Mouse (Mus musculus): ENCODE measurements at regions not wholly inside any gene's neighbourhood (a gene's known extent, or its start where the extent isn't known, plus 50 kb on each side); places are given as distances from the start of the nearest gene placed in this dataset.

- no peak for DNase-seq (ENCODE audit: low spot score)
- WGBS, result 86% methylated on average over 9 of the region's 9 CpGs
- Histone ChIP-seq H3K27ac (ENCODE audit: low read depth, low read length) (no peak overlapping the region; the same call in 1 of the 2 replicates), H3K9ac (ENCODE audit: low read depth, low read length) (no peak overlapping the region), H3K4me3 (ENCODE audit: low read depth, low read length) (no peak overlapping the region), H3K4me2 (no peak overlapping the region), H3K9me3 (ENCODE audit: control insufficient read depth, low read length) (no peaks in the 10 kb centered on the region), H3K36me3 (ENCODE audit: control insufficient read depth, insufficient read depth, low read length) (no peaks in the 10 kb centered on the region), H3K27me3 (replicated peaks; ENCODE audit: control insufficient read depth, insufficient read depth, low read length) (no peaks in the 10 kb centered on the region), H3K4me1 (replicated peaks; ENCODE audit: control insufficient read depth, insufficient read depth, low read length) (peaks cover 35% of the 10 kb centered on the region)
- no peak for ATAC-seq (replicated peaks; ENCODE audit: low FRiP score)
These were observed 71.8 kb upstream of the Mrps10 start for GRCm38 (mm10) chr17:47296709-47297450.

- ATAC-seq (replicated peaks; ENCODE audit: low FRiP score) (peak; percentile 52; the same call in 1 of the 2 replicates), DNase-seq (ENCODE audit: low spot score) (no peak)
- 28% methylated on average over 17 of the region's 17 CpGs for WGBS
- peaks cover 35% of the 10 kb centered on the region for H3K4me1 ChIP-seq (replicated peaks; ENCODE audit: control insufficient read depth, insufficient read depth, low read length)
- peak overlapping the region; percentile 48; the same call in 1 of the 2 replicates for H3K9ac ChIP-seq (ENCODE audit: low read depth, low read length)
- H3K4me2 ChIP-seq, result peak overlapping the region; percentile 54
- no peak overlapping the region; the same call in 1 of the 2 replicates for H3K4me3 ChIP-seq (ENCODE audit: low read depth, low read length)
- no peaks in the 10 kb centered on the region for H3K27me3 ChIP-seq (replicated peaks; ENCODE audit: control insufficient read depth, insufficient read depth, low read length)
- H3K9me3 ChIP-seq (ENCODE audit: control insufficient read depth, low read length), result no peaks in the 10 kb centered on the region
- peak overlapping the region; percentile 88 for H3K27ac ChIP-seq (ENCODE audit: low read depth, low read length)
- no peaks in the 10 kb centered on the region for H3K36me3 ChIP-seq (ENCODE audit: control insufficient read depth, insufficient read depth, low read length)
These were observed 73.2 kb upstream of the Mrps10 start for GRCm38 (mm10) chr17:47295315-47296011.

DNA sequence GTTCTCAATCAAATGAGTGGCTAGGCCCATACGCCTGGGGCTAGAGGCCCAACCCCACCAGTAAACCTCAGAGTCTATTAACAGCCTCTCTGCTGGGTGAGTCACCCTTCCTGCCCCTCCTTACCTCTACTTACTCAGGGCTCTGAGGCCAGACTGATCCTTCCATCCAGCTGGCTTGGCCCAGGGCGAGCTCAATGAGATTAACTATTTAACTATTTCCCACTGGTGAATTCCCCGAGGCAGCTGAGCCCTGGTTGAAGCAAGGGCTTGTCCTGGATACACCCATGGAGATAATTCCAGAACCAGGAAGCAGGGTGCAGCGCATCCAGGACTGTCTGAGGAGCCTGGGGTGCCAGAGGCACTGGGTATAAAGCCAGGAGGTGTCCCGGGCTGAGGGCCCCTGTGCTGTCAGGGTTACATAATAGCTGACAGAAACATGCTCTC, 74.6 kb upstream of the Mrps10 start:
- no peaks in the 10 kb centered on the region for H3K27me3 ChIP-seq (replicated peaks; ENCODE audit: control insufficient read depth, insufficient read depth, low read length)
- H3K4me3 ChIP-seq (ENCODE audit: low read depth, low read length), result no peak overlapping the region
- H3K9ac ChIP-seq (ENCODE audit: low read depth, low read length), result no peak overlapping the region
- H3K9me3 ChIP-seq (ENCODE audit: control insufficient read depth, low read length), result no peaks in the 10 kb centered on the region
- no peak for ATAC-seq (replicated peaks; ENCODE audit: low FRiP score)
- peak overlapping the region; percentile 88; the same call in 1 of the 2 replicates for H3K27ac ChIP-seq (ENCODE audit: low read depth, low read length)
- peaks cover 35% of the 10 kb centered on the region for H3K4me1 ChIP-seq (replicated peaks; ENCODE audit: control insufficient read depth, insufficient read depth, low read length)
- WGBS, result 46% methylated on average over 5 of the region's 5 CpGs
- H3K4me2 ChIP-seq, result no peak overlapping the region
- no peaks in the 10 kb centered on the region for H3K36me3 ChIP-seq (ENCODE audit: control insufficient read depth, insufficient read depth, low read length)
- DNase-seq (ENCODE audit: low spot score), result no peak

- Histone ChIP-seq H3K4me1 (replicated peaks; ENCODE audit: control insufficient read depth, insufficient read depth, low read length) (peaks cover 35% of the 10 kb centered on the region), H3K4me2 (no peak overlapping the region), H3K36me3 (ENCODE audit: control insufficient read depth, insufficient read depth, low read length) (no peaks in the 10 kb centered on the region), H3K27ac (ENCODE audit: low read depth, low read length) (no peak overlapping the region), H3K9ac (ENCODE audit: low read depth, low read length) (no peak overlapping the region), H3K9me3 (ENCODE audit: control insufficient read depth, low read length) (no peaks in the 10 kb centered on the region), H3K4me3 (ENCODE audit: low read depth, low read length) (no peak overlapping the region), H3K27me3 (replicated peaks; ENCODE audit: control insufficient read depth, insufficient read depth, low read length) (no peaks in the 10 kb centered on the region)
- DNase-seq (ENCODE audit: low spot score), result no peak
- 66% methylated on average over 8 of the region's 8 CpGs for WGBS
- no peak for ATAC-seq (replicated peaks; ENCODE audit: low FRiP score)
These were observed 75.5 kb upstream of the Mrps10 start for GRCm38 (mm10) chr17:47293178-47293577.

DNA sequence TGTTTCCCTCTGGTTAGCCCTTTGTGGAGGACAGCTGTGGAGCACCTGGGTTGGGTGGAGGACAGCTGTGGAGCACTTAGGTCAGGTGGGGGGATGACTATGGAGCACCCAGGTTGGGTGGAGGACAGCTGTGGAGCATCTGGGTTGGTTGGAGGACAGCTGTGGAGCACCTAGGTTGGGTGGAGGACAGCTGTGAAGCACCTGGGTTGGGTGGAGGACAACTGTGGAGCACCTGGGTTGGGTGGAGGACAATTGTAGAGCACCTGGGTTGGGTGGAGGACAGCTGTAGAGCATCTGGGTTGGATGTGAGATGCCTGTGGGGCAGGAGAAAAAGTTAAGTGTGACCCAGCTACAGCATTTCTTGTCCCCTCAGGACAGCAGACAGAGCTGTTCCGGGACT, 77.1 kb upstream of the Mrps10 start:
- 85% methylated on average over 1 of the region's 1 CpGs for WGBS
- ATAC-seq (replicated peaks; ENCODE audit: low FRiP score), result no peak
- H3K27me3 ChIP-seq (replicated peaks; ENCODE audit: control insufficient read depth, insufficient read depth, low read length), result no peaks in the 10 kb centered on the region

DNA sequence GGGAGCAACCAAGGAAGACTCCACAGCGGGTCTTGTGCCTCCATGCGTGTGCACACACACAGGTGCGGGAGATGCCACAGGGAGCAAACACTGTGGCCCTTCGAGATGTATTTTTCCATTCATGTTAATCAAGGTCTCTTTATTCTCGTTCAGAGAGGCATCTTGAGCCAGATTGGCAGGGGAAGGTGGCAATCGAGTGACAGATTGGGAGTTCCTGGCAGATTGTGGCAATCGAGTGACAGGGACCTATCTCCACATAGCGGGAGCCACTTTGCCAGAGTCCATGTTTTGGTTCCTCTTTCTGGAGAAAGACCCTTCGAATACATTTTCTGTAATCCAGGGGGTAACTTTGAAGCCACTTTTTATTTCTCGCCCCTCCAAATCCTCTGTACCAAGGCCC, 83.1 kb upstream of the Mrps10 start:
- Histone ChIP-seq H3K27me3 (replicated peaks; ENCODE audit: control insufficient read depth, insufficient read depth, low read length) (no peaks in the 10 kb centered on the region), H3K36me3 (ENCODE audit: control insufficient read depth, insufficient read depth, low read length) (0 out of 2 replicates have a peak, but pooled peaks cover 3% of the 10 kb centered on the region), H3K9ac (ENCODE audit: low read depth, low read length) (no peak overlapping the region), H3K4me1 (replicated peaks; ENCODE audit: control insufficient read depth, insufficient read depth, low read length) (no peaks in the 10 kb centered on the region), H3K27ac (ENCODE audit: low read depth, low read length) (no peak overlapping the region), H3K9me3 (ENCODE audit: control insufficient read depth, low read length) (no peaks in the 10 kb centered on the region), H3K4me3 (ENCODE audit: low read depth, low read length) (no peak overlapping the region), H3K4me2 (no peak overlapping the region)
- WGBS, result 74% methylated on average over 10 of the region's 10 CpGs
- ATAC-seq (replicated peaks; ENCODE audit: low FRiP score), result no peak
- DNase-seq (ENCODE audit: low spot score), result no peak

More for the DNA sequence above, 77.1 kb upstream of the Mrps10 start:
- Histone ChIP-seq H3K9me3 (ENCODE audit: control insufficient read depth, low read length) (no peaks in the 10 kb centered on the region), H3K4me1 (replicated peaks; ENCODE audit: control insufficient read depth, insufficient read depth, low read length) (peaks cover 31% of the 10 kb centered on the region), H3K4me2 (no peak overlapping the region), H3K9ac (ENCODE audit: low read depth, low read length) (no peak overlapping the region), H3K4me3 (ENCODE audit: low read depth, low read length) (no peak overlapping the region), H3K27ac (ENCODE audit: low read depth, low read length) (no peak overlapping the region), H3K36me3 (ENCODE audit: control insufficient read depth, insufficient read depth, low read length) (0 out of 2 replicates have a peak, but pooled peaks cover 3% of the 10 kb centered on the region)
- DNase-seq (ENCODE audit: low spot score), result no peak

GRCm38 (mm10) chr17:47284236-47284635, 84.5 kb upstream of the Mrps10 start:
- Histone ChIP-seq H3K27ac (ENCODE audit: low read depth, low read length) (no peak overlapping the region), H3K9ac (ENCODE audit: low read depth, low read length) (no peak overlapping the region), H3K27me3 (replicated peaks; ENCODE audit: control insufficient read depth, insufficient read depth, low read length) (no peaks in the 10 kb centered on the region), H3K9me3 (ENCODE audit: control insufficient read depth, low read length) (no peaks in the 10 kb centered on the region), H3K4me2 (no peak overlapping the region), H3K4me3 (ENCODE audit: low read depth, low read length) (no peak overlapping the region), H3K36me3 (ENCODE audit: control insufficient read depth, insufficient read depth, low read length) (0 out of 2 replicates have a peak, but pooled peaks cover 3% of the 10 kb centered on the region), H3K4me1 (replicated peaks; ENCODE audit: control insufficient read depth, insufficient read depth, low read length) (no peaks in the 10 kb centered on the region; the same call in 1 of the 2 replicates)
- ATAC-seq (replicated peaks; ENCODE audit: low FRiP score), result no peak
- DNase-seq (ENCODE audit: low spot score), result no peak
- WGBS, result 83% methylated on average over 11 of the region's 11 CpGs

- ATAC-seq (replicated peaks; ENCODE audit: low FRiP score) (no peak), DNase-seq (ENCODE audit: low spot score) (no peak)
- Histone ChIP-seq H3K27me3 (replicated peaks; ENCODE audit: control insufficient read depth, insufficient read depth, low read length) (no peaks in the 10 kb centered on the region), H3K4me3 (ENCODE audit: low read depth, low read length) (no peak overlapping the region), H3K36me3 (ENCODE audit: control insufficient read depth, insufficient read depth, low read length) (0 out of 2 replicates have a peak, but pooled peaks cover 3% of the 10 kb centered on the region), H3K4me1 (replicated peaks; ENCODE audit: control insufficient read depth, insufficient read depth, low read length) (no peaks in the 10 kb centered on the region; the same call in 1 of the 2 replicates), H3K4me2 (no peak overlapping the region), H3K27ac (ENCODE audit: low read depth, low read length) (no peak overlapping the region), H3K9ac (ENCODE audit: low read depth, low read length) (no peak overlapping the region), H3K9me3 (ENCODE audit: control insufficient read depth, low read length) (no peaks in the 10 kb centered on the region)
- 77% methylated on average over 4 of the region's 4 CpGs for WGBS
These were observed 85.5 kb upstream of the Mrps10 start for GRCm38 (mm10) chr17:47283158-47283557.

All from liver, embryonic 11.5 days (tissue).